Mouse (Mus musculus) thymus, adult 2 months (tissue): ENCODE data around the gene Tas2r135. TPM values are rescaled to one million over a fixed set of nuclear protein-coding genes. Genes with fewer than 3 reads are reported as not detected.

Experiments used
- DNase-seq: peaks from one replicate; pipeline ENCODE4 v3.0.0; 2021
- H3K27ac ChIP-seq: fragments of 200-500 bp; 2 replicates; pipeline ENCODE4 v1.5.1; 2012; ENCODE audit warnings: low read length, control low read depth; ENCODE audit not compliant: control insufficient read depth, insufficient read depth
- H3K27me3 ChIP-seq: fragments of 200-500 bp; 2 replicates; pipeline ENCODE4 v1.6.1; 2012; ENCODE audit warnings: mild to moderate bottlenecking, low read length, moderate library complexity, mixed read lengths; ENCODE audit not compliant: control insufficient read depth, insufficient read depth
- H3K36me3 ChIP-seq: fragments of 200-500 bp; 2 replicates; pipeline ENCODE4 v1.6.1; 2012; ENCODE audit warnings: mild to moderate bottlenecking, low read length, moderate library complexity; ENCODE audit not compliant: control insufficient read depth, insufficient read depth
- H3K4me1 ChIP-seq: fragments of 200-500 bp; replicated peaks from 2 replicates; pipeline ENCODE4 v1.6.1; 2012; ENCODE audit warnings: low read length; ENCODE audit not compliant: control insufficient read depth, insufficient read depth
- H3K4me3 ChIP-seq: fragments of 200-500 bp; 2 replicates; pipeline ENCODE4 v1.5.1; 2012; ENCODE audit warnings: mild to moderate bottlenecking, low read length, control low read depth, moderate library complexity; ENCODE audit not compliant: control insufficient read depth, insufficient read depth
- CTCF ChIP-seq: fragments of 200-500 bp; IDR thresholded peaks from 2 replicates; pipeline ENCODE4 v1.5.1; 2012; ENCODE audit warnings: mild to moderate bottlenecking, control low read depth, low read length, moderate library complexity, borderline replicate concordance; ENCODE audit not compliant: control insufficient read depth, poor library complexity, insufficient read depth; ENCODE audit errors: extremely low read depth
- POLR2A ChIP-seq: fragments of 200-500 bp; IDR thresholded peaks from 2 replicates; pipeline ENCODE4 v1.6.1; 2012; ENCODE audit warnings: mild to moderate bottlenecking, low read length, control low read depth, moderate library complexity; ENCODE audit not compliant: control insufficient read depth, poor library complexity, insufficient read depth; ENCODE audit errors: extremely low read depth
- WGBS: fragments of 180-500 bp; shearing (Covaris S2); methylation state at CpG from one replicate; pipeline ENCODE4 v1.1.7; 2018; 5-methylcytosine and 5-hydroxymethylcytosine counted together
- polyA plus RNA-seq: library from polyadenylated mRNA; depleted of rRNA; stranded (reverse); fragments of >200 nt; gene quantifications from 2 replicates; pipeline ENCODE4 v1.2.3, GENCODE M21; 2012

The Tas2r135 gene
- polyA plus RNA-seq, 1 experiment: not detected

GRCm38 (mm10) chr6:42391796-42392330 lies 13.4 kb upstream of the Tas2r135 start:
- no peak for TF ChIP-seq CTCF
- no peak for TF ChIP-seq POLR2A
- Histone ChIP-seq H3K36me3 (no peaks in the 10 kb centered on the region), H3K27ac (no peak overlapping the region), H3K4me1 (no peaks in the 10 kb centered on the region), H3K4me3 (no peak overlapping the region), H3K27me3 (no peaks in the 10 kb centered on the region)
- WGBS: 67% methylated on average over 2 of the region's 2 CpGs
- no peak for DNase-seq

DNA sequence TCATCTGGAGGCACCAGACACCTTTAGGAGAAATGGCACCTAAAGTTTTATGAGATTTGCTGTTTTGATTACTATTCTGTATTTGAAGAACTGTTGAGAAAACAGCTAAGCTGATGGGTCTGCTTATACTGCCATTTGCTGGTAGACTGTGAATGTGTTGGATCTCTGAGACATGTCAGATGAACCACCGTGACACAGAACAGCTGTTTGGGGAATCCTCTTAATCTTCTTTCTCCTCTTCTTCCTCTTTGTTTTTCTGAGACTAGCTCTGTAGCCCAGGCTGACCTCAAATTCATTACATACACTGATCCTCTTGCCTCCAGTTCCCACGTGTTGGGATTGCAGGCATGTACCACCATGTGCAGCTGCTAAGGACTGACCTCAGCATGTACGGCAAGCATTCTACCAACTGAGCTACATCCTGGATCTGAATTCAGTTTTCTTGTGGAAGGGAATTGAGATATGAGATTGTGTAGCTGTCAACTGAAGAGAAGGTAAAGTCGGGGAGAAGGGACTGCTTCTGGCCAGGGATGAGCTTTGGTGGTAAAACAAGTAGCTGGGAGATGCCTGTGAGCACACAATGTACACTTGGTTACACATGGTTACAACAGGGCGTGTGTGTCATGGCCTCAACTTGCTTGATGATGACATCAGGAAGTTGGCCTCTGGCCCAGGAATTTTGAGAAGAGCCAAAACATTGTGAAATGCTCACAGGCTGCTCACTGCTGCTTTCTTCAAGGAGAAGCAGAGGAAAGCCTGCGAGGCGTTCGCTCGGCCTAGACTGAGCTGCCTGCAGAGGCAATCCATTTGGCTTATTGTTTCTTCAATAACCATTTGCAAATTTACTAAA lies 9.0 kb upstream of the Tas2r135 start:
- no peaks in the 10 kb centered on the region for H3K36me3 ChIP-seq
- 80% methylated on average over 9 of the region's 9 CpGs for WGBS
- no peak overlapping the region for H3K4me3 ChIP-seq
- H3K4me1 ChIP-seq: no peaks in the 10 kb centered on the region
- no peak for DNase-seq
- TF ChIP-seq CTCF: no peak
- TF ChIP-seq POLR2A: no peak
- no peaks in the 10 kb centered on the region for H3K27me3 ChIP-seq
- no peak overlapping the region for H3K27ac ChIP-seq

DNA sequence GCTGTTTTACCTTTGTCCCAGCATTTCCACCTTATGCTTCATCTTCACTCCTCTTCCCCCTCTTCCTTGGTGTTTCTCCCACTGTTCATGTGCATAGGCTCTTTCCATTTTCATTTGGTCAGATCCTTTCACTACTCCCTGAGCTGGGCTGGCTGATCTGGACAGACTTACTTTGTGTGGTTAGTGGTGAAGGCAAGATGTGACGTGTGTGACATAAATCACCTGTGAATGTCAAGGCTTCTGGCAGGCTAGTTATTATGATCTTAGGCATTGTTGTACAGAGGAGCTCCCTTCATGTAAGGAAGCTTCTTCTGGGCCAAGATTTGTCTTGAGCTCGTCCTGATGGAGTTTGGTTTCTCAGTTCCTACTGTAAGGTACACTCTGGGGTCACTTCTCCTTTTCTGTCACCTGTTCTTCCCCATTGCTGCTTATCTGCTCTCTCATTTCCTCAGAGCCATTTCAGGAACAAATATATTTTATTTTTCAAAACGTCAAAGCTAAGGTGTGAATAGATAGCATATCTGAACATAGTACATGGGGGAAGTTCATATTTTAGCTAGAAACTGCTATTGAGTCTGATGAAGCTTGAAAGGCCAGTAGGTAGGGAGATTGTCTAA lies 8.1 kb upstream of the Tas2r135 start:
- no peaks in the 10 kb centered on the region for H3K27me3 ChIP-seq
- 35% methylated on average over 3 of the region's 3 CpGs for WGBS
- H3K4me3 ChIP-seq: no peak overlapping the region
- H3K27ac ChIP-seq: no peak overlapping the region
- no peak for TF ChIP-seq CTCF
- no peak for TF ChIP-seq POLR2A
- H3K4me1 ChIP-seq: no peaks in the 10 kb centered on the region
- no peak for DNase-seq
- H3K36me3 ChIP-seq: no peaks in the 10 kb centered on the region

DNA sequence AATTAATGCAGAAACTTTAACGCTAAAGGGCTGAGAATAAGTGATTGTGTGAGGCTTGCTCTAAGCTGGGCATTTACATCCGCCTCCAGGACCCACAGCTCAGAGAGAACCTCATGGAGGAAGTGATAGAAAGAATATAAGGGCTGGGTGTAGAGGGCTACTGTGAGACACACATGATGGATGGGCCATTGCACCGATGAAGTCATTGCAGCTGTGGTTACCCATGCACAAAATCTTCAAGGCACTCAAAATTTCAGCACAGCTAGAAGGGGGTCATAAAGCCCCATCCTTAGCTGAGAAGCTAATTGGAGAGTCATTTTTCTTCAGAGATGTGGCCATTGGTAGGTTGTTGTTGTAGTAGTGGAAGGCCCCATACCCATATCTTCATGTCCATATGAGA lies 6.9 kb upstream of the Tas2r135 start:
- TF ChIP-seq POLR2A (no peak), CTCF (no peak)
- Histone ChIP-seq H3K4me1 (no peaks in the 10 kb centered on the region), H3K36me3 (no peaks in the 10 kb centered on the region), H3K27ac (no peak overlapping the region), H3K27me3 (no peaks in the 10 kb centered on the region), H3K4me3 (no peak overlapping the region)
- DNase-seq: no peak
- 40% methylated on average over 3 of the region's 3 CpGs for WGBS

GRCm38 (mm10) chr6:42398998-42399397 lies 6.2 kb upstream of the Tas2r135 start:
- no peaks in the 10 kb centered on the region for H3K27me3 ChIP-seq
- no peaks in the 10 kb centered on the region for H3K36me3 ChIP-seq
- no peak overlapping the region for H3K4me3 ChIP-seq
- H3K27ac ChIP-seq: no peak overlapping the region
- TF ChIP-seq POLR2A (no peak), CTCF (no peak)
- WGBS: 93% methylated on average over 1 of the region's 1 CpGs
- DNase-seq: no peak
- H3K4me1 ChIP-seq: no peaks in the 10 kb centered on the region

DNA sequence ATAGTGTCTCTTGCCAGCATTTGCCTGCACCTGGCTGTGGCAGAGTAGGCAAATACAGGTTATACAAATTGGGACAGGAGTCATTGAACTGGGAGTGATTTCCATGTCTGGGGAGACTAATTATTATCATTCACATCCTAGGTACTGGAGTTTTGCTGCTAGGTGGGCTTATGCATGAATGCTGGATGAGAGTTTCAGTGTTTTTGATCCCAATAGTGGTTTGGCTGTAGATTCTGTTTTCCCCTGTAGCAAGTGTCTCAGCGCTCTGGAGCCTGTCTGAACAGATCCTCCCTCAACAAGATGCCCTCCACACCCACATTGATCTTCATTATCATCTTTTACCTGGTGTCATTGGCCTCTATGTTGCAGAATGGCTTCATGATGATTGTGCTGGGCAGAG lies 5.3 kb upstream of the Tas2r135 start, which contains the start of gene Tas2r143:
Gene Tas2r143, plus strand, starts transcription at position 301 of the 400 bp plus-strand sequence.
- DNase-seq: no peak
- TF ChIP-seq POLR2A (no peak), CTCF (no peak)
- no peaks in the 10 kb centered on the region for H3K36me3 ChIP-seq
- 97% methylated on average over 1 of the region's 1 CpGs for WGBS
- no peak within 1 kb of the TSS for H3K4me3 ChIP-seq
- H3K27me3 ChIP-seq: no peaks in the 10 kb centered on the region
- no peaks in the 10 kb centered on the region for H3K4me1 ChIP-seq
- H3K27ac ChIP-seq: no peak within 1 kb of the TSS

DNA sequence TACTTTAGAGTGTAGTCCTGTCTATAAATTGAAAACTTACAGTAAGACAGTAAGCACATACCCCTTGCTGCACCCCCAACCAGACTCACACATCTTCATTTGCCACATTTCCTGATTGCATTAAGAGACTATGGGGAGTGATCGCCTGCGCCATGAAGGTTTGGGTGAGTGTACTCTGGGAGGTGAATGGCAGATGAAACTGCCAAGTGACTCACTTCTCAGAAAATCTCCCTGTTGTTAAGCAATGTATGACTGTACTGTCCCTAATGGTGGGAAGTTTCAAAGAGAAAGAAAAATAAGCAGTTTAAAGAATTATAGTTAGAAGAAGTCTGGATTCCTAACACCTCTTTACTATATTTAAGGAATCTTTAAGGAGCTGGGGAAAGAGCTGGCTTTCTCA lies 14.2 kb downstream of the Tas2r135 start:
- H3K4me3 ChIP-seq: no peak overlapping the region
- H3K27ac ChIP-seq: no peak overlapping the region
- H3K4me1 ChIP-seq: no peaks in the 10 kb centered on the region
- TF ChIP-seq POLR2A (no peak), CTCF (no peak)
- no peaks in the 10 kb centered on the region for H3K27me3 ChIP-seq
- WGBS: 94% methylated on average over 2 of the region's 2 CpGs
- H3K36me3 ChIP-seq: no peaks in the 10 kb centered on the region
- no peak for DNase-seq
